ENCODE assay signal across 13 mouse cellular contexts in the genomic region with DNA sequence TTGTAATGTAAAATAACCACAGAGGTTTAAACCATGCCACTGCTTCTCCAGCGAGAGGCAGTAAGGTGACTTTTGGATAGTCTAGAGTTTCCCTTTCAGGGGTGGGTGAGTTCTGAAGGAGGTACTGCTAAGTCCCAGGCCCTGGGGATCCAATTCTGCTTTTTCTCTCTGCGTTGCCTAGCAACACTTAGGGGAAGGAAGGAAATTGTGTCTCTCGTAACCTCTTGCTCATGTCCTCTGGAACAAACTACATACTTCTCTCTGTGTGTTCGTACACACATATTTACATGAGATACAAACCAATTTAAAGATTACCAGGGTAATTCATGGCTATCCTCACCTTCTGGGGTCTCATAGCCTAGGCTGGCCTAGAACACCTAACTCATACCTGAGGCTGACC.
DNase-seq lines count a peak whose midpoint lies in the region; ATAC-seq and TF ChIP-seq lines count a peak whose summit lies in the region.
"Had no signal": no experiment of that assay in that cellular context is flagged by ENCODE, and none has a peak within 500 bp of the region (broad histone marks: within the 10 kb centered on the region; RNA-seq: fewer than 3 reads in every experiment).

No protein-coding gene starts in this region.

- 0 out of 2 replicates have a peak, but pooled peaks cover 5% of the 10 kb centered on the region for H3K36me3 ChIP-seq in kidney, postnatal 0 days (ENCODE audit: insufficient read depth, low read length)
- H3K36me3 ChIP-seq in kidney, embryonic 14.5 days (ENCODE audit: control insufficient read depth, insufficient read depth, low read length) = peaks cover 3% of the 10 kb centered on the region; the same call in 1 of the 2 replicates

- ATAC-seq in kidney, postnatal 0 days (replicated peaks; ENCODE audit: low FRiP score, low read depth) = no peak
- ATAC-seq in kidney, embryonic 14.5 days (ENCODE audit: low FRiP score, low TSS enrichment) = no peak
- ATAC-seq in hematopoietic stem cell, adult 5-6 weeks (replicated peaks in 1 of 2; ENCODE audit: insufficient read depth in 1 of 2, low FRiP score in 2 of 2, low TSS enrichment in 1 of 2, low read depth in 1 of 2, poor library complexity in 2 of 2, severe bottlenecking in 2 of 2) = peak; percentile 78 to 90
- no peak for ATAC-seq in activated CD4-positive, CD25-positive, alpha-beta regulatory T cell, adult 4 months

- TF ChIP-seq CTCF in kidney, postnatal 0 days (IDR thresholded peaks at IDR 0.05; ENCODE audit: low read depth) = no peak

- H3K9me3 ChIP-seq in kidney, postnatal 0 days (replicated peaks; ENCODE audit: low read length) = no peaks in the 10 kb centered on the region
- no peaks in the 10 kb centered on the region for H3K9me3 ChIP-seq in kidney, embryonic 14.5 days (ENCODE audit: control insufficient read depth, low read length)
- H3K9me3 ChIP-seq: hindbrain, embryonic 13.5 days had no signal

- no peak overlapping the region for H3K27ac ChIP-seq in kidney, postnatal 0 days
- no peak overlapping the region for H3K27ac ChIP-seq in kidney, embryonic 14.5 days (ENCODE audit: low read depth, low read length)
- H3K27ac ChIP-seq: hindbrain, embryonic 13.5 days; stomach, postnatal 0 days had no signal

- WGBS in kidney, postnatal 0 days = 64% methylated on average over 4 of the region's 4 CpGs
- WGBS in kidney, embryonic 14.5 days = 79% methylated on average over 4 of the region's 4 CpGs

- H3K27me3 ChIP-seq in kidney, postnatal 0 days (ENCODE audit: insufficient read depth, low read length) = no peaks in the 10 kb centered on the region
- no peaks in the 10 kb centered on the region for H3K27me3 ChIP-seq in kidney, embryonic 14.5 days (ENCODE audit: control insufficient read depth, insufficient read depth, low read length)
- H3K27me3 ChIP-seq: hindbrain, embryonic 13.5 days had no signal

- peak; percentile 55 for DNase-seq in kidney, postnatal 0 days (ENCODE audit: low spot score)
- DNase-seq in spleen, postnatal 36 days (ENCODE audit: low spot score in 2 of 2) = peak; percentile 22 to 49
- DNase-seq in spleen, adult 18-20 months = no peak
- DNase-seq in cerebellum, adult 9-11 months = no peak
- DNase-seq: adrenal gland, postnatal 10 days; cerebellum, adult 11 months; layer of hippocampus, adult 9-11 months; right cerebral cortex, postnatal 4 days had no signal

- H3K4me2 ChIP-seq in kidney, postnatal 0 days (ENCODE audit: low read length) = no peak overlapping the region
- H3K4me2 ChIP-seq in kidney, embryonic 14.5 days (replicated peaks; ENCODE audit: low read depth, low read length) = no peak overlapping the region
- H3K4me2 ChIP-seq: hindbrain, embryonic 13.5 days had no signal

- no peaks in the 10 kb centered on the region; the same call in 1 of the 2 replicates for H3K4me1 ChIP-seq in kidney, postnatal 0 days (replicated peaks; ENCODE audit: insufficient read depth, low read length)
- no peaks in the 10 kb centered on the region for H3K4me1 ChIP-seq in kidney, embryonic 14.5 days (ENCODE audit: control insufficient read depth, insufficient read depth, low read length)

- H3K4me3 ChIP-seq in kidney, postnatal 0 days (replicated peaks; ENCODE audit: low read depth, low read length) = no peak overlapping the region
- no peak overlapping the region for H3K4me3 ChIP-seq in kidney, embryonic 14.5 days (ENCODE audit: low read length)
- H3K4me3 ChIP-seq: hindbrain, embryonic 13.5 days had no signal

- no peak overlapping the region for H3K9ac ChIP-seq in kidney, postnatal 0 days (ENCODE audit: low read depth, low read length)
- no peak overlapping the region for H3K9ac ChIP-seq in kidney, embryonic 14.5 days (ENCODE audit: low read depth, low read length)
- H3K9ac ChIP-seq: hindbrain, embryonic 13.5 days had no signal

Comparison
In these comparisons a context has a peak if more than half of its experiments do, and no peak if none do; other contexts are left out.
1. DNase-seq: peak in kidney, postnatal 0 days (single experiment) and spleen, postnatal 36 days (2 of 2); none in spleen, adult 18-20 months (0 of 2) and cerebellum, adult 9-11 months (single experiment).
2. ATAC-seq: peak in hematopoietic stem cell, adult 5-6 weeks (2 of 2); none in kidney, postnatal 0 days (single experiment), kidney, embryonic 14.5 days (single experiment) and activated CD4-positive, CD25-positive, alpha-beta regulatory T cell, adult 4 months (single experiment).